Mouse (Mus musculus): Measurements from ENCODE around the gene Vmn2r1. TPM values are rescaled to one million over a fixed set of nuclear protein-coding genes. Genes with fewer than 3 reads are reported as not detected.
A peak's percentile ranks its signal among the peaks of the same experiment; 100 is the strongest.

Gene Vmn2r1
- 0.04 and 0.07 TPM in 2 replicates for polyA plus RNA-seq (2015; fragmentation: Nextera tagmentation; extraction: Ambion mirVana)

- no peak for ATAC-seq (ENCODE audit: insufficient number of reproducible peaks, insufficient read depth, low FRiP score, low TSS enrichment, low read depth)
- Histone ChIP-seq H3K4me3 (no peak within 1 kb of the TSS), H3K27me3 (no peaks in the 10 kb centered on the region), H3K4me2 (no peak within 1 kb of the TSS), H3K27ac (no peak within 1 kb of the TSS), H3K9ac (no peak within 1 kb of the TSS), H3K9me3 (no peaks in the 10 kb centered on the region), H3K36me3 (no peaks in the 10 kb centered on the region), H3K4me1 (no peaks in the 10 kb centered on the region)
- 64% methylated on average over 4 of the region's 4 CpGs for WGBS
These were observed at the start of gene Vmn2r1 for GRCm38 (mm10) chr3:64081247-64081646. TSS of gene Vmn2r1 (plus strand) at chr3:64081547.

- no peak overlapping the region for H3K27ac ChIP-seq
- no peak for ATAC-seq (ENCODE audit: insufficient number of reproducible peaks, insufficient read depth, low FRiP score, low TSS enrichment, low read depth)
- no peaks in the 10 kb centered on the region for H3K27me3 ChIP-seq
- H3K9me3 ChIP-seq: no peaks in the 10 kb centered on the region
- 72% methylated on average over 7 of the region's 7 CpGs for WGBS
- no peak overlapping the region for H3K4me3 ChIP-seq
- H3K4me2 ChIP-seq: no peak overlapping the region
- no peak overlapping the region for H3K9ac ChIP-seq
- no peaks in the 10 kb centered on the region for H3K4me1 ChIP-seq
- H3K36me3 ChIP-seq: no peaks in the 10 kb centered on the region
These were observed 43.1 kb upstream of the Vmn2r1 start for GRCm38 (mm10) chr3:64038136-64038841.

GRCm38 (mm10) chr3:64039818-64040784 is 41.2 kb upstream of the Vmn2r1 start:
- Histone ChIP-seq H3K36me3 (no peaks in the 10 kb centered on the region), H3K27ac (no peak overlapping the region), H3K4me2 (peak overlapping the region; percentile 78), H3K4me1 (no peaks in the 10 kb centered on the region), H3K4me3 (peak overlapping the region; percentile 47), H3K9ac (peak overlapping the region; percentile 70), H3K9me3 (no peaks in the 10 kb centered on the region), H3K27me3 (no peaks in the 10 kb centered on the region)
- 8% methylated on average over 25 of the region's 25 CpGs for WGBS
- no peak for ATAC-seq (ENCODE audit: insufficient number of reproducible peaks, insufficient read depth, low FRiP score, low TSS enrichment, low read depth)

- Histone ChIP-seq H3K27me3 (no peaks in the 10 kb centered on the region), H3K36me3 (no peaks in the 10 kb centered on the region), H3K4me1 (no peaks in the 10 kb centered on the region), H3K4me3 (no peak overlapping the region), H3K27ac (no peak overlapping the region), H3K4me2 (no peak overlapping the region), H3K9ac (no peak overlapping the region), H3K9me3 (no peaks in the 10 kb centered on the region)
- ATAC-seq (ENCODE audit: insufficient number of reproducible peaks, insufficient read depth, low FRiP score, low TSS enrichment, low read depth): no peak
- WGBS: 85% methylated on average over 1 of the region's 1 CpGs
These were observed 31.4 kb downstream of the Vmn2r1 start for GRCm38 (mm10) chr3:64112707-64113106.

GRCm38 (mm10) chr3:64113352-64114046 is 32.2 kb downstream of the Vmn2r1 start:
- no peaks in the 10 kb centered on the region for H3K9me3 ChIP-seq
- no peak overlapping the region for H3K9ac ChIP-seq
- H3K4me2 ChIP-seq: no peak overlapping the region
- H3K27ac ChIP-seq: no peak overlapping the region
- H3K4me1 ChIP-seq: no peaks in the 10 kb centered on the region
- 82% methylated on average over 11 of the region's 11 CpGs for WGBS
- no peak for ATAC-seq (ENCODE audit: insufficient number of reproducible peaks, insufficient read depth, low FRiP score, low TSS enrichment, low read depth)
- no peaks in the 10 kb centered on the region for H3K27me3 ChIP-seq
- no peak overlapping the region for H3K4me3 ChIP-seq
- no peaks in the 10 kb centered on the region for H3K36me3 ChIP-seq

GRCm38 (mm10) chr3:64141878-64142508 is 60.6 kb downstream of the Vmn2r1 start, which contains the start of gene Vmn2r2:
TSS of gene Vmn2r2 (minus strand) at chr3:64141928.
- no peaks in the 10 kb centered on the region for H3K27me3 ChIP-seq
- H3K4me2 ChIP-seq: no peak within 1 kb of the TSS
- H3K36me3 ChIP-seq: no peaks in the 10 kb centered on the region
- H3K9me3 ChIP-seq: no peaks in the 10 kb centered on the region
- H3K4me3 ChIP-seq: no peak within 1 kb of the TSS
- no peak within 1 kb of the TSS for H3K27ac ChIP-seq
- H3K4me1 ChIP-seq: no peaks in the 10 kb centered on the region
- ATAC-seq (ENCODE audit: insufficient number of reproducible peaks, insufficient read depth, low FRiP score, low TSS enrichment, low read depth): no peak
- no peak within 1 kb of the TSS for H3K9ac ChIP-seq
- 79% methylated on average over 2 of the region's 2 CpGs for WGBS

Other genes with a start within 250 kb of the Vmn2r1 start
- 2.4 and 3.0 TPM in 2 replicates for gene Plch1, start 182.1 kb upstream of the Vmn2r1 start, polyA plus RNA-seq (2015; fragmentation: Nextera tagmentation; extraction: Ambion mirVana)
- gene E130311K13Rik, start 152.1 kb upstream of the Vmn2r1 start, polyA plus RNA-seq (2015; fragmentation: Nextera tagmentation; extraction: Ambion mirVana): 8.6 and 8.9 TPM in 2 replicates
- gene Slc33a1, start 116.8 kb upstream of the Vmn2r1 start, polyA plus RNA-seq (2015; fragmentation: Nextera tagmentation; extraction: Ambion mirVana): 15.4 and 16.9 TPM in 2 replicates
- 47.7 and 51.0 TPM in 2 replicates for gene Gmps, start 105.4 kb upstream of the Vmn2r1 start, polyA plus RNA-seq (2015; fragmentation: Nextera tagmentation; extraction: Ambion mirVana)
- not detected in 2 replicates for gene Vmn2r2, start 60.4 kb downstream of the Vmn2r1 start, polyA plus RNA-seq (2015; fragmentation: Nextera tagmentation; extraction: Ambion mirVana)
- not detected in 2 replicates for gene Vmn2r3, start 208.2 kb downstream of the Vmn2r1 start, polyA plus RNA-seq (2015; fragmentation: Nextera tagmentation; extraction: Ambion mirVana)

Data from embryonic facial prominence, embryonic 13.5 days (tissue).